Mouse (Mus musculus): Measurements from ENCODE around the gene Gtse1. TPM values are rescaled to one million over a fixed set of nuclear protein-coding genes. Genes with fewer than 3 reads are reported as not detected.
"Not testable (repeated sequence)": the region's sequence is repeated elsewhere in the genome, so short reads cannot be mapped to it uniquely, and the experiment has no call there.

The Gtse1 gene
- polyA plus RNA-seq, 1 experiment from 2014 or later = 5.0 TPM

DNA sequence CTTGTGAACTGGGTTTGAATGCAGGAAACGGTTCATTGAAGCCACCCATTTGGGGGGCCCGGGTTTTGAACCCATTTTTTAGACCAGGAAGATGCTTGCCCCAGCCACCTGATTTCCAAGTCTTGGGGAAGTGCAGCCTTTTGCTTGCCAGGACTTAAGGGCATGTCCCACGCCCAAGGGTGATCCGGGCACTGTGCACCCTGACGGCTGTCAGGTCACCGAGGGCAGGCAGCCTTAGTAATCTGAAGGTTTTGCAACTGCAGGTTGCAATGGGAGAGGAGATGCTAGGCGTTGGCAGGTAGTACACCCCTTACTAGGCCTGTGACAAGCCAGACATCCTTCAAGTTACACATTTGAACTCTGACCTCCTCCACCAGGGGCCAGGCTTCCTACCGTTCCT is 26.9 kb upstream of the Gtse1 start:
- H3K27ac ChIP-seq (replicated peaks) = 0 out of 2 replicates have a peak overlapping the region, but pooled peaks have one; percentile 38
- H3K4me1 ChIP-seq (replicated peaks) = peaks cover 12% of the 10 kb centered on the region
- H3K4me2 ChIP-seq = peak overlapping the region; percentile 68
- no peaks in the 10 kb centered on the region for H3K9me3 ChIP-seq
- peak overlapping the region; percentile 60 for H3K4me3 ChIP-seq
- no peak for ATAC-seq (ENCODE audit: low read depth)
- 54% methylated on average over 8 of the region's 8 CpGs for WGBS
- H3K36me3 ChIP-seq = peaks cover 5% of the 10 kb centered on the region; the same call in 1 of the 2 replicates
- no peaks in the 10 kb centered on the region for H3K27me3 ChIP-seq
- peak overlapping the region; percentile 74 for H3K9ac ChIP-seq

DNA sequence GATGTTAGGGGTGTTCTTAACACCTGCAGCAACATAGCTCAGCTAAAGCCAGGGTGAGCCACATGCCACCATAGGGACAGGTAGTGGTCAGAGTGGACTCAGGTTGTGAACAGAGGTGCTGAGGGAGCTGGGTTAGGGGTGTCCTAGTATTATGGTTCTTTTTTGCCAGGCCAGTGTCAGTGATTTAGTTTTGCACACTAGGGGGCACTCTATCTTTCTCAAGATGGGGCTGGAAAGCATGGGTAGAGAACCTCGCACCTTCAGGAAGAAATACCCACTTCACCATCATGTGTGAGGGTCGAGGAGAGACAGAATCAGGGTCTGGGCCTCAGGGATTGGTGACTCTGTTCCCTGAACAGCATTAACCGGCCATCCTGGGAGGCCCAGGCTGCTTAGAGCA is 24.2 kb upstream of the Gtse1 start:
- Histone ChIP-seq H3K9me3 (no peaks in the 10 kb centered on the region), H3K4me2 (no peak overlapping the region), H3K27me3 (no peaks in the 10 kb centered on the region), H3K36me3 (peaks cover 5% of the 10 kb centered on the region; the same call in 1 of the 2 replicates), H3K4me3 (no peak overlapping the region), H3K9ac (no peak overlapping the region), H3K27ac (replicated peaks) (no peak overlapping the region), H3K4me1 (replicated peaks) (peaks cover 12% of the 10 kb centered on the region)
- no peak for ATAC-seq (ENCODE audit: low read depth)
- WGBS = 60% methylated on average over 3 of the region's 3 CpGs

DNA sequence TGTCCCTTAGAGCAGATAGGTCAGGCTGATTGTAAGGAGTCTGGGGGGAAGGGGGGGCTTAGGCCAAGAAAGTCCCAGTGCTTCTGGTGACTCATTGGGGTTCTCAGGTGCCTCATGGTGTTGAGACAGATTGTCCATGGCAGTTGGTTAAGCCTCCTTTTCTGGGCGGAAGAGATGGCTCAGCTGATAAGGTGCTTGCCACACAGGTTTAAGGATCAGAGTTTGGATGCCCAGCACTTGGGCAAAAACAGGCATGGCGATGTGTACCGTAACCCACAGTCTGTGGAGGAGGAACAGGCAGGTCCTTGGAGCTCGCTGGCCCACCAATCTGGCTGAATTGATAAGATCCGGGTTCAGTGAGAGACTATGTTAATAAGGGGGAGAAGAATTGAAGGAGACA is 22.7 kb upstream of the Gtse1 start:
- no peak overlapping the region for H3K9ac ChIP-seq
- WGBS = 92% methylated on average over 5 of the region's 5 CpGs
- no peaks in the 10 kb centered on the region for H3K27me3 ChIP-seq

DNA sequence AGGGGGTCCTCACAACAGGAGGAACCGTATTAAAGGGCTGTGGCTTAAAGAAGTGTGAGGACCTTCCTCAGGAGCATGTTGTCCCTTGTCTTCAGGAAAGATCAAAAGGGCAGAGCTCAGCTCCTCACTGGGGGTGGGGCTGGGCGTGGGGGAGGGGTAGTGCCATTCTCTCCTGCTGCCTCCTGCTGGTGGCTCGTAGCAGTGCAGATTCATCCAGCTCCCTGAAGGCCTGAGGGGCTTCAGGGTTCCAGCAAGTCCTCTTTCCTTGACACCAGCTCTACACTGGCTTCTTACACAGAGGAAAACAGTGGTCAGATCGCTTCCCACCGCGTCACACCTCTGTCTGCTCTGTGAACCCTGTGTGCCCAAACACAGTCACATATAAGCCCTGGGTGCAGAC is 18.6 kb upstream of the Gtse1 start:
- H3K36me3 ChIP-seq = peaks cover 6% of the 10 kb centered on the region; the same call in 1 of the 2 replicates
- no peak overlapping the region for H3K9ac ChIP-seq
- H3K9me3 ChIP-seq = no peaks in the 10 kb centered on the region
- H3K27ac ChIP-seq (replicated peaks) = no peak overlapping the region
- H3K4me2 ChIP-seq = no peak overlapping the region
- no peaks in the 10 kb centered on the region for H3K27me3 ChIP-seq
- 28% methylated on average over 6 of the region's 6 CpGs for WGBS
- H3K4me3 ChIP-seq = no peak overlapping the region
- no peaks in the 10 kb centered on the region for H3K4me1 ChIP-seq (replicated peaks)
- no peak for ATAC-seq (ENCODE audit: low read depth)

More for the DNA sequence above, 22.7 kb upstream of the Gtse1 start:
- Histone ChIP-seq H3K27ac (replicated peaks) (no peak overlapping the region), H3K36me3 (peaks cover 5% of the 10 kb centered on the region; the same call in 1 of the 2 replicates), H3K4me2 (no peak overlapping the region), H3K4me1 (replicated peaks) (peaks cover 7% of the 10 kb centered on the region), H3K9me3 (no peaks in the 10 kb centered on the region), H3K4me3 (no peak overlapping the region)
- ATAC-seq (ENCODE audit: low read depth) = no peak

DNA sequence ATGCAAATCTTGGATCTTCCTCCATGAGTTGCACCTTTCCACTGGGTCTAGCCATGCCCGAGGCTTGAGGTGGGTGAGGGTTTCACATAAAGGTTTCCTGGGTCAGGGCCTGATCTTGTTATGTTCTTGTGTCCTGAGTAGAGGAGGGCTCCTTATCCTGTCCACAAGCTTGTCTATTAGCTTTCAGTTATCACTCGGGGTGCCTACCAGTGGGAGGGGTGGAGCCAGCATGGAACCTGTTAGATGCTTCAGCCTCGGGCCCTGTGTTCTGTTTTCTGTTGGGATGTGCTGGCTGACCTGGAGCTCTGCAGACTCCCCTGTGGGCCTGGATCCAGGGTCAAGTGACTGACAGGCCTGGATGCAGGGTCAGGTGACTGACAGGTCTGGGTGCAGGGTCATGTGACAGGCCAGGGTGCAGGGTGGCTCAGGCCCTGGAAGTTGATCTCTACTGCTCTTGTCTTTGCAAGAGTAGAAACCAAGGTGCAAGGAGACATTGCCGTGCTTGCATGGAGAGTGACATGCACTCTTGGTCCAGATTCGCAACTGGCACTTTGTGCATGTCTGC is 17.7 kb upstream of the Gtse1 start:
- 87% methylated on average over 5 of the region's 5 CpGs for WGBS
- Histone ChIP-seq H3K4me3 (no peak overlapping the region), H3K27ac (replicated peaks) (no peak overlapping the region), H3K4me2 (no peak overlapping the region), H3K9ac (no peak overlapping the region), H3K9me3 (no peaks in the 10 kb centered on the region), H3K36me3 (peaks cover 7% of the 10 kb centered on the region; the same call in 1 of the 2 replicates), H3K27me3 (no peaks in the 10 kb centered on the region), H3K4me1 (replicated peaks) (no peaks in the 10 kb centered on the region)
- no peak for ATAC-seq (ENCODE audit: low read depth)

DNA sequence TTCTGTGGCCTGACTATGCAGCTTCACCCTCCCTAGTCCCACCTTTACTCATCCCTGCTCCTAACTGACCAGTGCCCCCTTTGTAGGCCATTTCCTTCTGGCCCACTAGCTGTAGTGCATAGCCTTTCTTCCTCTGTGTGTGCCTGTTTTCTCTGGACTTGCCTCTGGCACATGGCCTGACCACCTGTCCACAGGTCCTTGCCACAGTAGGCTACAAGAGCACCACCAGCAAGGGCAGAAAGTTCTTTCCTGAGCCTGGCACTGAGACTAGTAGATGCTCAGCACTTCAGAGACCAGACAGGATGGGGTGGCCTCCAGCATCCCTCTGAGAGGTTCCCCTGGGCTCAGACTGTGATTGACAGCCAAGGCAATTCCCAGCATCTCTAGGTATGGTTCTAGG is 14.5 kb upstream of the Gtse1 start:
- Histone ChIP-seq H3K27ac (replicated peaks) (no peak overlapping the region), H3K4me1 (replicated peaks) (no peaks in the 10 kb centered on the region), H3K27me3 (no peaks in the 10 kb centered on the region), H3K9me3 (no peaks in the 10 kb centered on the region), H3K4me2 (no peak overlapping the region), H3K9ac (no peak overlapping the region), H3K4me3 (no peak overlapping the region), H3K36me3 (peaks cover 7% of the 10 kb centered on the region; the same call in 1 of the 2 replicates)
- no peak for ATAC-seq (ENCODE audit: low read depth)

DNA sequence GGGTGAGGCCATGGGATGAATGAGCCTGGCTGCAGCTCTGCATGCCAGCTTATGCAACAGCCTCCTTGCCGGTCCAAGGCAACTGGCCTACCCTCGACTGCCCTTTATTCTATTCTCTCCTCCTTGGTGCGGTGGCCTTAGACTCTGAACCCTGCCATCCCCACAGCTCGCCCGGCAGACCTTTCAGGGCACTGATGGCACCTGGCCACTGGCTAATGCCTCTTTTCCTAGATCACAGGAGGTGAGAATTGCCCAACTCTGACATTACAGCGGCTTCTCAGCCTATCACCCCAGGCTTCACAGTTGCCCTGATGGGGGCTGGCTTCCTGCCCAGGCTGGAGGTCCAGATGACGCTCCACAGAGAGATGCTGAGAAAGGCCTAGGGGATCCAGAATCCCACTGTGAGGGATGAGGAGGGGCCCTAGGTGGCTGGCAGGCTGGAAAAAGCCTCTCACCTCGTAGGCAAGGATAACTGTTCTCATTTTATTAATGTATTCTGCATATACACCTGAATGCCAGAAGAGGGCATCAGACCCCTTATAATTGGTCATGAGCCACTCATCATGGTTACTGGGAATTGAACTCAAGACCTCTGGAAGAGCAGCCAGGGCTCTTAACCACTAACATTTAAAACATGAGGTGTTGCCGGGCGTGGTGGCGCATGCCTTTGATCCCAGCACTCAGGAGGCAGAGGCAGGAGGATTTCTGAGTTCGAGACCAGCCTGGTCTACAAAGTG is 7.7 kb upstream of the Gtse1 start:
- Histone ChIP-seq H3K27ac (replicated peaks) (no peak overlapping the region), H3K4me3 (no peak overlapping the region), H3K9me3 (no peaks in the 10 kb centered on the region), H3K9ac (no peak overlapping the region), H3K4me1 (replicated peaks) (no peaks in the 10 kb centered on the region), H3K4me2 (no peak overlapping the region), H3K36me3 (no peaks in the 10 kb centered on the region; the same call in 1 of the 2 replicates), H3K27me3 (no peaks in the 10 kb centered on the region)
- no peak for ATAC-seq (ENCODE audit: low read depth)
- 79% methylated on average over 12 of the region's 12 CpGs for WGBS

DNA sequence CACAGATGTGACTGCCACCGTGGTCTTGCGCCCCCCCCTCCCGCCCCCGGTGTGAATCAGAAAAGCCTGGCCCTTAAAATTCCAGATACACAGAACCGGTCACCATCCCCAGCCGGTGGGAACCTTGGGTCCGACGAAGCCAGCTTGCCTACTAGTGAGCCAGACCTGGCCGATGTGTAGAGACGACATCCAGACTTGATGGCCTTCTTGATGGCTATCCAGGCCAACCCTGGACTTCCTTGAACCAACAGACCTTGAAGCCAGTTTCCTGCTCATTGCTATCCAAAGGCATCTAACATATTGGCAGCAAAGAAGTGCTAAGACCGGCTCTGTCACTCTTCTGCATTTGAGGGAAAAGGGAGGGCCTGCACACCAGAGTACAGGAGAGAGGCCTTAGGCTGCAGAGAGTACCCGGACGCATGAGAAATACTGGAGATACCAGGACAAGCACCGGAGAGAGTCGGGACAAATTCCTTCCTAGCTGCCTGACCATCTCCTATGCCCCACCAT is 510 bp upstream of the Gtse1 start:
- Histone ChIP-seq H3K9ac (peak overlapping the region; percentile 82), H3K4me2 (peak overlapping the region; percentile 89), H3K4me1 (replicated peaks) (peaks cover 31% of the 10 kb centered on the region), H3K27me3 (no peaks in the 10 kb centered on the region), H3K27ac (replicated peaks) (peak overlapping the region; percentile 87), H3K9me3 (no peaks in the 10 kb centered on the region), H3K36me3 (peaks cover 13% of the 10 kb centered on the region; the same call in 1 of the 2 replicates), H3K4me3 (peak overlapping the region; percentile 55)
- 9% methylated on average over 15 of the region's 15 CpGs for WGBS
- ATAC-seq (ENCODE audit: low read depth) = peak; percentile 47

DNA sequence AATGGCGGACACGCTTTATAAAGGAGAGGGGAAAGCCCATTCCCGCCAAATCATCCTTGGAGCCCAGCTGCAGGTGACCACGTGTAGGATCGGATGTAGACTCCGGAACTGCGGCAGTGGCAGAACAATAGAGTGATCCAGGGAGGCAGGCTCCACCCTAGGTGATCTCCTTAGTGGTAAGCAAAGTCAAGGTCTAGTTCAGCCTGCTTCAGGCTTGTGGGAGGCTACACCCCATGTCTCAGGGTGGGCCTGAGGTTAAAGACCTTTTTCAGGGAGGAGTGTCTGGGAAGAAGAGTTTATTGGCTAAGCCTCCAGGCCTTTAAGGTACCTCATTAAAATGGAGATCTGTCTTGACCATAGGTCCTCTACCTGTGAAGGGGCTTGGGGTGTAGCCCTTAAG is 6.4 kb downstream of the Gtse1 start:
- ATAC-seq (ENCODE audit: low read depth); H3K9me3 ChIP-seq; H3K27ac ChIP-seq (replicated peaks); H3K27me3 ChIP-seq; H3K4me2 ChIP-seq; H3K9ac ChIP-seq; H3K4me3 ChIP-seq; H3K4me1 ChIP-seq (replicated peaks): not testable (repeated sequence)
- peaks cover 36% of the 10 kb centered on the region; the same call in 1 of the 2 replicates for H3K36me3 ChIP-seq
- 91% methylated on average over 7 of the region's 7 CpGs for WGBS

DNA sequence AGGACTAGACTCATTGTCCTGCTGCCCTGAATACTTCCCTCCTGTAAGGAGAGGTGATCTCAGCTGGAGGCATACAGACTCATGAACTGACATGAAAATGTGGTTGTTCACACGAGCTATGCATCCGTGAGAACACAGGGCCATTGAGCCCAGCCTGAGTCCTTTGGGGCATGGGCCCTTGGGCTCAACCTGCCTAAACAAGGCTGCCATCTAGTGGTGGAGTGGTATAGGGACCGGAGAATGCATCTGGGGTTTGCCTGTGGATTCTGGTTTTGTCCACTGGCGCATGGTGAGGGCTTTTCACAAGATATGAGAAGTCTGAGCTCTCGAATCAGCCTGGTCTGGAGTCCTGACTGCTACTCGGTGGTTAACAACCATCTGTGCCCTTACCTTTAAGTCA is 8.2 kb downstream of the Gtse1 start:
- WGBS = 50% methylated on average over 6 of the region's 6 CpGs

DNA sequence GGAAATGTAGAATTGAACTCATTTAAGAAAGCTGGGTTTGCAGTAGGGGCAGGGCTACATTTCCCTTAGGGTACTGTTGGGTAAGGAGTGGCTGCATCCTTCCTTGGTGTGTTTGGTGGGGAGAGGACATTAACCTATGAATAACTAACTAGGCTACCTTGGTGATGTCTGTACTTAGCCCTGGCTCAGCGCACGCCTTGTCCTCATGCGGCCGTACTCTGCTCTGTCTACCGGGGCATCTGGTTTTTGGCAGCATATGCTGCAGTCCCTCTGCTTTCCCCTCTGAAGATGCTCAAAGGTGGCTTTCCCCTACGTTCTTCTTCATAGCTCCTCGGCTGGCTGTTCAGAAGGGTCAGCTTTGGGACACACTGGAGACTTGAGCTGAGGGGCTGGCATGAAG is 17.8 kb downstream of the Gtse1 start:
- H3K9me3 ChIP-seq = no peaks in the 10 kb centered on the region
- no peak overlapping the region for H3K9ac ChIP-seq
- peaks cover 26% of the 10 kb centered on the region for H3K4me1 ChIP-seq (replicated peaks)
- 94% methylated on average over 7 of the region's 7 CpGs for WGBS
- ATAC-seq (ENCODE audit: low read depth) = no peak
- H3K4me3 ChIP-seq = no peak overlapping the region
- no peak overlapping the region for H3K27ac ChIP-seq (replicated peaks)
- H3K27me3 ChIP-seq = no peaks in the 10 kb centered on the region
- peaks cover 17% of the 10 kb centered on the region for H3K36me3 ChIP-seq
- H3K4me2 ChIP-seq = no peak overlapping the region

More for the DNA sequence above, 8.2 kb downstream of the Gtse1 start:
- no peak overlapping the region for H3K4me2 ChIP-seq
- no peak overlapping the region for H3K27ac ChIP-seq (replicated peaks)
- peaks cover 44% of the 10 kb centered on the region; the same call in 1 of the 2 replicates for H3K36me3 ChIP-seq
- H3K9me3 ChIP-seq = no peaks in the 10 kb centered on the region
- no peak overlapping the region for H3K4me3 ChIP-seq
- no peak overlapping the region for H3K9ac ChIP-seq
- no peaks in the 10 kb centered on the region for H3K27me3 ChIP-seq
- ATAC-seq (ENCODE audit: low read depth) = no peak
- H3K4me1 ChIP-seq (replicated peaks) = no peaks in the 10 kb centered on the region

DNA sequence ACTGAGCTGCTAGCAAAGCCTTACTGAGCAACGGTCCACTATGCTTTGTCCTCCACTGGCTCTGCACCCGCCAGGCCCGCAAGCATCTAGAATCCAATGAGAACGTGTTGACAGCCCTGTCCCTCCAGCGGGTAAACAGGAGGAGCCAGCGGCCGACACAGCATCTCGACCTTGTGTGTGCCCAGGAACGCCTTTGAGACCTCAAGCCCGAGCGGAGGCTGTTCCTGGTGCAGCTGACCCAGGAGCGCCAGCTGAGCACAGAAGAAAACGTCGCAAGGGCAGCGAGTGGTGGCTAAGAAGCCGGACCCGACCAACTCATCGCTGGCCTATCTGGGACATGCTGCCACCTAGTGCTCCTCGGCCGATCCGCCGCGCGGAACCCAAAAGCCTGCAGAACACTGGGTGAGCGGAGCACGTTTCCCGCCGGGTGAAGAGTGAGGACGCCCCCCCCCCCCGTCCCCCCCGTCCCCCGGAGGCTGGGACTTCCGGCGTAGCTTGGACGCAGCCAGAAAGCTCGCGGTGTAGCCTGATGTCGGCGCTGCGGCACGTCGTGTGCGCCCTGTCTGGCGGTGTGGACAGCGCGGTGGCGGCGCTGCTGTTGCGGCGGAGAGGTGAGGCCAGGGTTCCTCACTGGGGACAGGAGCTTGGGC is 19.4 kb downstream of the Gtse1 start, which contains the start of gene Trmu:
Gene Trmu, plus strand, starts transcription at position 465 of the 650 bp plus-strand sequence.
- Histone ChIP-seq H3K9me3 (no peaks in the 10 kb centered on the region), H3K4me3 (peak within 1 kb of the TSS; percentile 75), H3K27me3 (no peaks in the 10 kb centered on the region), H3K4me2 (peak within 1 kb of the TSS; percentile 91), H3K27ac (replicated peaks) (peak within 1 kb of the TSS; percentile 91), H3K9ac (peak within 1 kb of the TSS; percentile 89), H3K36me3 (peaks cover 29% of the 10 kb centered on the region), H3K4me1 (replicated peaks) (peaks cover 26% of the 10 kb centered on the region)
- peak; percentile 95 for ATAC-seq (ENCODE audit: low read depth)
- WGBS = 1% methylated on average over 49 of the region's 50 CpGs

All from neural tube, embryonic 13.5 days (tissue).